In the genomic region with DNA sequence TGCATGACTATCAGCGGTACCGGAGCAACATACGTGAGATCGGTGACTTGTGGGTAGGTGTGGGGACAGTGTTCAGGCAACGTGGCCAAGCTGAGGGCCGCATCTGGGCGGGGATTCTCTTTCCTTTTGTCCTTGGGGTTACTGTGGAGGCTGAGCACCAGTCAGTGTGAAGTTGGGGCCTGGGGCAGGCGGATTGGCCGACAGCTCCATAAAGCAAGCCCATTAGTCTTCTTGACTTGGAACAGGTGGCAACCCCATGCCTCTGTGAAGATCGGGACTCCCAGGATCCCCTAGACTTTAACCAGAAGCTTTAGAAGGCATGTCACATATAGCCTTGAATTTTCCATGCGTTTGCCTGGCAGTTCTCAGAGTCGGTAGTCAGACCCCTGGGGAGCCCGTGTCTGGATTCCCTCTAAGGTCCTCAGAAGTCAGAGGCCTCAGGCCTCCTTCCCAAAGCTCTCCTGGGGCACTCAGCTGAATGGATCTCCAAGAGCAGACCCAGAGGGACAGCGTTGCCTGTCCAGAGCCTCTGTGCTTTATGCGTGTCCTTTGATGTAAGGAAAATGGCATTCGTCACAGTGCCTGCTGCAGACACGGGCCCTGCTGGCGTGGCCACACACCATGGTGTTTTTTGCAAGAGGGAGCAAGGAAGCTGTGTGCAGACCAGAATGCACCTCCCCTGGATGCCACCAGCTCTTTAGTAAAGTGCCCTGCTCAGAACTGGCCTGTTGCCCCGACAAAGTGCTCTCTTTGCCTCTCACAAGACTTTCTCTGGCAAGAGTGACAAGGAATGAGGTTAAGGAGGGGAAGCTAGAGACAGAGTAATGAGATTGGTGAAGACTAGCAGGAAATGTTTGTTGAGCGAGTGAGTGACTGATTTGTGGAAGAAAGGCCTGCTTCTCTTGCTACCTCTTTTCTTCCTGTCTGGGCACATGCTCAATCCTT, we compare ENCODE assay signal across 18 mouse cellular contexts. TPM values are rescaled to one million over a fixed set of nuclear protein-coding genes. Genes with fewer than 3 reads are reported as not detected.
DNase-seq lines count a peak whose midpoint lies in the region; ATAC-seq lines count a peak whose summit lies in the region.
"Had no signal": no experiment of that assay in that cellular context is flagged by ENCODE, and none has a peak within 500 bp of the region (broad histone marks: within the 10 kb centered on the region; RNA-seq: fewer than 3 reads in every experiment).

No protein-coding gene starts in this region.

- no peak overlapping the region for H3K9ac ChIP-seq in heart, embryonic 16.5 days (ENCODE audit: low read length)
- no peak overlapping the region; the same call in 1 of the 2 replicates for H3K9ac ChIP-seq in midbrain, embryonic 14.5 days (replicated peaks; ENCODE audit: low read length)
- H3K9ac ChIP-seq: forebrain, embryonic 13.5 days; heart, embryonic 13.5 days had no signal

- intact Hi-C loops in heart, postnatal 36 days (cut with DNase I) = loop anchor here (10.0 kb wide), 1 partner anchor 165 kb away; no protein-coding TSS in a partner anchor

- H3K4me3 ChIP-seq in heart, embryonic 16.5 days (ENCODE audit: low read length) = no peak overlapping the region
- no peak overlapping the region for H3K4me3 ChIP-seq in brown adipose tissue, adult 24 weeks (ENCODE audit: insufficient read depth, low read depth, low read length)
- H3K4me3 ChIP-seq in midbrain, embryonic 14.5 days (replicated peaks; ENCODE audit: low read depth, low read length) = no peak overlapping the region
- H3K4me3 ChIP-seq: forebrain, embryonic 13.5 days; heart, embryonic 13.5 days; left cerebral cortex, adult 2 months; myocyte had no signal

- no peaks in the 10 kb centered on the region for H3K9me3 ChIP-seq in heart, embryonic 16.5 days (replicated peaks; ENCODE audit: control insufficient read depth, low read length)
- H3K9me3 ChIP-seq in midbrain, embryonic 14.5 days (ENCODE audit: control insufficient read depth, low read length) = no peaks in the 10 kb centered on the region
- H3K9me3 ChIP-seq: forebrain, embryonic 13.5 days; heart, embryonic 13.5 days had no signal

- H3K27me3 ChIP-seq in heart, embryonic 16.5 days (ENCODE audit: control insufficient read depth, insufficient read depth, low read length) = no peaks in the 10 kb centered on the region
- no peaks in the 10 kb centered on the region for H3K27me3 ChIP-seq in midbrain, embryonic 14.5 days (ENCODE audit: control insufficient read depth, insufficient read depth, low read length)
- H3K27me3 ChIP-seq: forebrain, embryonic 13.5 days; heart, embryonic 13.5 days had no signal

- H3K4me1 ChIP-seq in heart, embryonic 16.5 days (ENCODE audit: control insufficient read depth, insufficient read depth, low read length) = peaks cover 40% of the 10 kb centered on the region
- H3K4me1 ChIP-seq in brown adipose tissue, adult 24 weeks (ENCODE audit: control insufficient read depth, insufficient read depth, insufficient read length, low read length) = peaks cover 12% of the 10 kb centered on the region
- peaks cover 7% of the 10 kb centered on the region; the same call in 1 of the 2 replicates for H3K4me1 ChIP-seq in midbrain, embryonic 14.5 days (ENCODE audit: control insufficient read depth, insufficient read depth, low read length)

- WGBS in heart, embryonic 16.5 days = 76% methylated on average over 20 of the region's 20 CpGs
- WGBS in midbrain, embryonic 14.5 days = 52% methylated on average over 20 of the region's 20 CpGs

- no peaks in the 10 kb centered on the region for H3K36me3 ChIP-seq in heart, embryonic 16.5 days (ENCODE audit: control insufficient read depth, insufficient read depth)
- no peaks in the 10 kb centered on the region for H3K36me3 ChIP-seq in midbrain, embryonic 14.5 days (ENCODE audit: control insufficient read depth, insufficient read depth, low read length)
- H3K36me3 ChIP-seq: heart, embryonic 13.5 days had no signal

- DNase-seq in heart, postnatal 36 days = no peak
- DNase-seq in lung, adult 18-20 months = peak; percentile 85
- DNase-seq in midbrain, embryonic 14.5 days = peak; percentile 55
- no peak for DNase-seq in spleen, adult 18-20 months
- DNase-seq in kidney, postnatal 14 days = no peak
- DNase-seq in c-Kit-positive CD71-positive TER-119-positive erythroid progenitor cells, embryonic 14.5 days (ENCODE audit: low spot score) = no peak
- DNase-seq: cerebellum, adult 9-11 months; gastrocnemius, postnatal 14 days; kidney, postnatal 36 days; liver; thymus, adult 18-20 months had no signal

- H3K27ac ChIP-seq in heart, embryonic 16.5 days (ENCODE audit: low read length) = 0 out of 2 replicates have a peak overlapping the region, but pooled peaks have one; percentile 10
- 0 out of 2 replicates have a peak overlapping the region, but pooled peaks have one; percentile 4 for H3K27ac ChIP-seq in brown adipose tissue, adult 24 weeks (replicated peaks; ENCODE audit: low read depth, low read length)
- H3K27ac ChIP-seq in midbrain, embryonic 14.5 days (replicated peaks; ENCODE audit: low read depth, low read length) = no peak overlapping the region
- H3K27ac ChIP-seq: forebrain, embryonic 13.5 days; heart, embryonic 13.5 days had no signal

- ATAC-seq in heart, embryonic 16.5 days (replicated peaks; ENCODE audit: extremely low read depth, insufficient read depth, low FRiP score) = no peak
- ATAC-seq in midbrain, embryonic 14.5 days (ENCODE audit: low FRiP score, low TSS enrichment) = no peak
- ATAC-seq: activated CD4-positive, CD25-positive, alpha-beta regulatory T cell, adult 4 months; forebrain, embryonic 13.5 days had no signal

- H3K4me2 ChIP-seq in heart, embryonic 16.5 days (ENCODE audit: low read depth, low read length) = no peak overlapping the region
- H3K4me2 ChIP-seq in midbrain, embryonic 14.5 days (ENCODE audit: low read length) = no peak overlapping the region
- H3K4me2 ChIP-seq: forebrain, embryonic 13.5 days; heart, embryonic 13.5 days had no signal

RNA-seq across cellular contexts. Expression of a gene that starts 16.8 kb away (rescaled TPM):
- polyA plus RNA-seq in heart, embryonic 16.5 days (2015; fragmentation: Nextera tagmentation; extraction: Ambion mirVana) = 11.2 and 11.7 TPM in 2 replicates
- 10 to 100 TPM in 1 of 2 experiments, 1 to 10 TPM in 1; 8.6 to 17.0 TPM for total RNA-seq in heart, postnatal 36 days (2021)
- polyA plus RNA-seq in brown adipose tissue, adult 24 weeks (2012; ENCODE audit: insufficient read depth, insufficient read length, missing spikeins) = 3.8 and 5.2 TPM in 2 replicates
- polyA plus RNA-seq in midbrain, embryonic 14.5 days (2014; fragmentation: Nextera tagmentation; extraction: Ambion mirVana) = 22.5 and 24.7 TPM in 2 replicates

RNA-seq across cellular contexts. Expression of a gene that starts 41.9 kb away (rescaled TPM):
- polyA plus RNA-seq in heart, embryonic 16.5 days (2015; fragmentation: Nextera tagmentation; extraction: Ambion mirVana) = 58.7 and 61.4 TPM in 2 replicates
- total RNA-seq in heart, postnatal 36 days (2021) = 10 to 100 TPM; 19.6 to 25.0 TPM
- polyA plus RNA-seq in brown adipose tissue, adult 24 weeks (2012; ENCODE audit: insufficient read depth, insufficient read length, missing spikeins) = 2.7 and 3.7 TPM in 2 replicates
- 58.0 and 72.4 TPM in 2 replicates for polyA plus RNA-seq in midbrain, embryonic 14.5 days (2014; fragmentation: Nextera tagmentation; extraction: Ambion mirVana)

RNA-seq across cellular contexts. Expression of a gene that starts 59.7 kb away (rescaled TPM):
- polyA plus RNA-seq in heart, embryonic 16.5 days (2015; fragmentation: Nextera tagmentation; extraction: Ambion mirVana) = 4.4 and 6.3 TPM in 2 replicates
- total RNA-seq in heart, postnatal 36 days (2021) = 1 to 10 TPM; 2.6 to 3.7 TPM
- 6.1 and 11.5 TPM in 2 replicates for polyA plus RNA-seq in brown adipose tissue, adult 24 weeks (2012; ENCODE audit: insufficient read depth, insufficient read length, missing spikeins)
- 4.3 and 4.6 TPM in 2 replicates for polyA plus RNA-seq in midbrain, embryonic 14.5 days (2014; fragmentation: Nextera tagmentation; extraction: Ambion mirVana)

Comparison
In these comparisons a context has a peak if more than half of its experiments do, and no peak if none do; other contexts are left out.
1. DNase-seq: peak in lung, adult 18-20 months (2 of 2) and midbrain, embryonic 14.5 days (single experiment); none in heart, postnatal 36 days (0 of 2), spleen, adult 18-20 months (0 of 2), kidney, postnatal 14 days (single experiment) and c-Kit-positive CD71-positive TER-119-positive erythroid progenitor cells, embryonic 14.5 days (single experiment).
2. RNA of a gene that starts 41.9 kb away (polyA plus RNA-seq): 58.0 to 72.4 TPM in midbrain, embryonic 14.5 days and 58.7 to 61.4 TPM in heart, embryonic 16.5 days; 2.7 to 3.7 TPM in brown adipose tissue, adult 24 weeks; every median in the first group is over 10 times any median in the second.